Mouse (Mus musculus) forebrain, embryonic 15.5 days (tissue): ENCODE measurements around the gene Mesd. TPM values are rescaled to one million over a fixed set of nuclear protein-coding genes. Genes with fewer than 3 reads are reported as not detected.
A peak's percentile ranks its signal among the peaks of the same experiment; 100 is the strongest.

Experiments
- ATAC-seq: fragments of 200-750 bp; cut with Nextera tagmentation; replicated peaks from 2 replicates; pipeline ENCODE4 v1.8.0; 2017; ENCODE audit warnings: mild to moderate bottlenecking, moderate TSS enrichment, moderate library complexity
- H3K27ac ChIP-seq: fragments of 300-500 bp; sonication (generic); replicated peaks from 2 replicates; pipeline ENCODE4 v1.5.1; 2015; ENCODE audit warnings: mild to moderate bottlenecking, inconsistent platforms
- H3K27me3 ChIP-seq: fragments of 300-500 bp; sonication (generic); 2 replicates; pipeline ENCODE4 v1.6.1; 2015; ENCODE audit warnings: inconsistent platforms
- H3K36me3 ChIP-seq: fragments of 300-500 bp; sonication (generic); 2 replicates; pipeline ENCODE4 v1.6.1; 2015; ENCODE audit warnings: mild to moderate bottlenecking, inconsistent platforms
- H3K4me1 ChIP-seq: fragments of 300-500 bp; sonication (generic); 2 replicates; pipeline ENCODE4 v1.6.1; 2015; ENCODE audit warnings: inconsistent platforms
- H3K4me2 ChIP-seq: fragments of 300-500 bp; sonication (generic); replicated peaks from 2 replicates; pipeline ENCODE4 v1.6.1; 2015; ENCODE audit warnings: mild to moderate bottlenecking, inconsistent platforms
- H3K4me3 ChIP-seq: fragments of 300-500 bp; sonication (generic); 2 replicates; pipeline ENCODE4 v1.5.1; 2015; ENCODE audit warnings: mild to moderate bottlenecking, inconsistent platforms
- H3K9ac ChIP-seq: fragments of 300-500 bp; sonication (generic); replicated peaks from 2 replicates; pipeline ENCODE4 v1.6.1; 2015; ENCODE audit warnings: mild to moderate bottlenecking, inconsistent platforms
- H3K9me3 ChIP-seq: fragments of 300-500 bp; sonication (generic); 2 replicates; pipeline ENCODE4 v1.6.1; 2016; ENCODE audit warnings: inconsistent platforms
- WGBS: fragments of 180-500 bp; shearing (Covaris S2); methylation state at CpG from one replicate; pipeline ENCODE4 v1.1.7; 2015; ENCODE audit warnings: mixed read lengths; 5-methylcytosine and 5-hydroxymethylcytosine counted together
- polyA plus RNA-seq: library from polyadenylated mRNA; unstranded; fragments of >200 nt; fragmentation: Nextera tagmentation; extraction: Ambion mirVana; gene quantifications from 2 replicates; pipeline ENCODE4 v1.2.1, GENCODE M21; 2015

Gene Mesd
- polyA plus RNA-seq, 1 experiment from 2014 or later: 73.2 TPM

GRCm38 (mm10) chr7:83856353-83857207 lies 27.7 kb upstream of the Mesd start:
- ATAC-seq: no peak
- Histone ChIP-seq H3K4me3 (no peak overlapping the region), H3K36me3 (no peaks in the 10 kb centered on the region), H3K27me3 (no peaks in the 10 kb centered on the region), H3K4me2 (no peak overlapping the region), H3K9ac (no peak overlapping the region), H3K4me1 (no peaks in the 10 kb centered on the region), H3K27ac (no peak overlapping the region), H3K9me3 (no peaks in the 10 kb centered on the region)
- 86% methylated on average over 9 of the region's 9 CpGs for WGBS

GRCm38 (mm10) chr7:83857208-83857488 lies 27.1 kb upstream of the Mesd start:
- 95% methylated on average over 2 of the region's 2 CpGs for WGBS
- no peaks in the 10 kb centered on the region for H3K9me3 ChIP-seq
- no peak for ATAC-seq

DNA sequence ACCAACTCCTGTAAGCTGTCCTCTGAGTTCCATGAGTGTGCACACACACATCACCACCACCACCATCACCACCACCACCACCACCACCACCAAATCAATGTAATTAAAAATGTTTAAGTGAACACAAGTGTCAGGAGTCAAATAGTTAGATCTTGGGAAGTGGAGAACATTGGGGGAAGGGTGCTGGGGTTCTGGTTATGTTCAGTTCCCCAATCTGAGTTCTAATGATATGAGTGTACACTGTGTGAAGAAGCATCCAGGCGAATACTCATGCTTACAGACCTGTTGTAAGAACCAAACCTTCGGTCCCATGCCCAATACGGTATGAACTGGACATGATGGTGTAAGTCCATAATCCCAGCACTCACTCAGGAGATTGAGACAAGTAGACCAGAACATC lies 26.3 kb upstream of the Mesd start:
- 89% methylated on average over 3 of the region's 3 CpGs for WGBS

More at GRCm38 (mm10) chr7:83857208-83857488, 27.1 kb upstream of the Mesd start:
- H3K9ac ChIP-seq: no peak overlapping the region
- H3K4me3 ChIP-seq: no peak overlapping the region
- H3K4me1 ChIP-seq: no peaks in the 10 kb centered on the region
- H3K4me2 ChIP-seq: no peak overlapping the region
- H3K27me3 ChIP-seq: no peaks in the 10 kb centered on the region
- H3K27ac ChIP-seq: no peak overlapping the region
- no peaks in the 10 kb centered on the region for H3K36me3 ChIP-seq

DNA sequence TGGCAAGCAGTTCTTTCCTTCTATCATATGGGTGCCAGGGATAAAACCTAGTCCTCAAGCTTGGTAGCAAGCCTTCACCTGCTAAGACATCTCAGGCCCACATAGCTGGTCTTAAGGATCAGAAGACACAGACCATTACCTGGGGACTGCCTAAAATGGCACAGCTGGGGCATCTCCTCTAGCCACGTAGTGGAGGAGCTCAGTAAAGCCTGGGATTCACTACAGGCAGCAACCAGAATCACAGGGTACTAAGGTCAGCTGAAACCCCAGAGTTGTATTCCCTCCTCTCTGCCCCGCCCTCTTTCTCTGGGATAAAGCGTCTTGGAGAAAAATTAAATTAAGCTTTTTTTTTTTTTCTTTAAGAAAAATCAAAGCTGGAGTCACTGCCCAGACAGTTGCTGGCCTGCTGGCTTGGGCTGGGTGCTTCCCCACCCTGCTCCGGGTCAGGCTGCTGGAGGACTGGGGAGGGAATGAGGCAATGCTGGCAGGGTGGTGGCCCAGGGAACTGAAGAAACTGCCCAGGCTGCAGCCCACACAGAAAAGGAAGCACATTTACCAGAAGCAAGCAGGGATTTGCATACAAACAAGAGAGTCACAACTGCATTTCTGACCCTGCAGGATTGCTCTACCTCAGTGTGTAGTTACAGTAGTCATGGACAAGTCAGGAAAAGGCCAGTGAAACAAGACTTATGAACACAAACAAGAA lies 24.7 kb upstream of the Mesd start:
- Histone ChIP-seq H3K27ac (no peak overlapping the region), H3K4me1 (no peaks in the 10 kb centered on the region), H3K9ac (no peak overlapping the region), H3K36me3 (no peaks in the 10 kb centered on the region), H3K4me3 (no peak overlapping the region), H3K9me3 (no peaks in the 10 kb centered on the region), H3K27me3 (no peaks in the 10 kb centered on the region), H3K4me2 (no peak overlapping the region)
- no peak for ATAC-seq
- WGBS: 59% methylated on average over 4 of the region's 4 CpGs

More for the DNA sequence above, 26.3 kb upstream of the Mesd start:
- Histone ChIP-seq H3K27ac (no peak overlapping the region), H3K36me3 (no peaks in the 10 kb centered on the region), H3K9me3 (no peaks in the 10 kb centered on the region), H3K9ac (no peak overlapping the region), H3K4me3 (no peak overlapping the region), H3K4me1 (no peaks in the 10 kb centered on the region), H3K27me3 (no peaks in the 10 kb centered on the region), H3K4me2 (no peak overlapping the region)
- no peak for ATAC-seq

DNA sequence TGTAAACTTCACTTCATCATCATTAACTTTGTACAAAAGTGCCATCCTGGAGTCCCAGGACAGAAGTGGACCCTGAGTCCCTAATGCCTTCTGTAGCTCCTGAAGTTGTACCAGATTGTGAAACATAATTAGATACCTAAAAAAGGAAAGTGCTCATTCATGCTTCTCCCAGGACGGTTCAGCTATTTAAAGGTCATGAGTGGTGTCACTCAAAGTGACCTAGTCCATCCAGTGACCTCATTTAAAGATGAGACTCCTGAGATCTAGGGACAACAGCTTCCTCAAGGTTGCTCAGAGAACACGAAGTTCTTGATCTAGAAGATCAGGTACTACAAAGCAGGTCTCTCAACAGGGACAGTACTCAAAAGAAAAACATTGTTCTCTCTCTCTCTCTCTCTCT lies 20.7 kb upstream of the Mesd start:
- Histone ChIP-seq H3K27ac (no peak overlapping the region), H3K9me3 (no peaks in the 10 kb centered on the region), H3K4me2 (no peak overlapping the region), H3K4me3 (no peak overlapping the region), H3K9ac (no peak overlapping the region), H3K36me3 (no peaks in the 10 kb centered on the region), H3K4me1 (no peaks in the 10 kb centered on the region), H3K27me3 (no peaks in the 10 kb centered on the region)
- ATAC-seq: no peak
- 67% methylated on average over 2 of the region's 2 CpGs for WGBS

DNA sequence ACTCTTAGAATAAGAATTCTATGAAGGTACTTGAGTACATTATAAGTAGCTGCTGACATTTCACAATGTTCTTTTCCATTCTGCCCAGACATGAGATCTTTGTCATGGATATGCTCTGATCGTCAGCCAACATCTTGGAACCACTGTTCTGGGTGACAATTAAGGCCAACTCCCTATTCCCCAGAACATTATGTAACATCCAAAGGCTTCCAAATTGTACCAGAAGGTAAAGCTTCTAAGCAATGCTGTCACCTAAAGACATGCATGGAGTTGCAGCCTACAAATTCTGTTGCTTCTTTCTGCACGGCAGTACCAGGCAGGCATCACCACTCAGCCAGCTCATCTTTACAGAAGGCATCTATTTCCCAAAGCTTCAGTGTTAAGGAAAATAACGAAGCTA lies 16.1 kb upstream of the Mesd start:
- Histone ChIP-seq H3K36me3 (no peaks in the 10 kb centered on the region), H3K9me3 (no peaks in the 10 kb centered on the region), H3K4me3 (no peak overlapping the region), H3K27me3 (no peaks in the 10 kb centered on the region), H3K4me1 (no peaks in the 10 kb centered on the region), H3K27ac (no peak overlapping the region), H3K4me2 (no peak overlapping the region), H3K9ac (no peak overlapping the region)
- no peak for ATAC-seq
- WGBS: 65% methylated on average over 3 of the region's 3 CpGs

GRCm38 (mm10) chr7:83869839-83870543 lies 14.3 kb upstream of the Mesd start:
- ATAC-seq: no peak
- no peaks in the 10 kb centered on the region for H3K9me3 ChIP-seq
- no peaks in the 10 kb centered on the region for H3K4me1 ChIP-seq
- no peaks in the 10 kb centered on the region for H3K27me3 ChIP-seq
- no peak overlapping the region for H3K4me3 ChIP-seq
- no peak overlapping the region for H3K27ac ChIP-seq
- H3K4me2 ChIP-seq: no peak overlapping the region
- H3K36me3 ChIP-seq: no peaks in the 10 kb centered on the region
- no peak overlapping the region for H3K9ac ChIP-seq
- WGBS: 33% methylated on average over 5 of the region's 5 CpGs

- 0 out of 2 replicates have a peak, but pooled peaks cover 8% of the 10 kb centered on the region for H3K36me3 ChIP-seq
- no peak overlapping the region for H3K4me3 ChIP-seq
- no peak overlapping the region for H3K27ac ChIP-seq
- no peaks in the 10 kb centered on the region for H3K9me3 ChIP-seq
- ATAC-seq: no peak
- no peaks in the 10 kb centered on the region for H3K27me3 ChIP-seq
- H3K4me1 ChIP-seq: peaks cover 43% of the 10 kb centered on the region
- no peak overlapping the region for H3K9ac ChIP-seq
- H3K4me2 ChIP-seq: no peak overlapping the region
- whole genome bisulfite sequencing: 83% methylated on average over 3 of the region's 3 CpGs
These were observed 7.2 kb upstream of the Mesd start for GRCm38 (mm10) chr7:83877088-83877487.

DNA sequence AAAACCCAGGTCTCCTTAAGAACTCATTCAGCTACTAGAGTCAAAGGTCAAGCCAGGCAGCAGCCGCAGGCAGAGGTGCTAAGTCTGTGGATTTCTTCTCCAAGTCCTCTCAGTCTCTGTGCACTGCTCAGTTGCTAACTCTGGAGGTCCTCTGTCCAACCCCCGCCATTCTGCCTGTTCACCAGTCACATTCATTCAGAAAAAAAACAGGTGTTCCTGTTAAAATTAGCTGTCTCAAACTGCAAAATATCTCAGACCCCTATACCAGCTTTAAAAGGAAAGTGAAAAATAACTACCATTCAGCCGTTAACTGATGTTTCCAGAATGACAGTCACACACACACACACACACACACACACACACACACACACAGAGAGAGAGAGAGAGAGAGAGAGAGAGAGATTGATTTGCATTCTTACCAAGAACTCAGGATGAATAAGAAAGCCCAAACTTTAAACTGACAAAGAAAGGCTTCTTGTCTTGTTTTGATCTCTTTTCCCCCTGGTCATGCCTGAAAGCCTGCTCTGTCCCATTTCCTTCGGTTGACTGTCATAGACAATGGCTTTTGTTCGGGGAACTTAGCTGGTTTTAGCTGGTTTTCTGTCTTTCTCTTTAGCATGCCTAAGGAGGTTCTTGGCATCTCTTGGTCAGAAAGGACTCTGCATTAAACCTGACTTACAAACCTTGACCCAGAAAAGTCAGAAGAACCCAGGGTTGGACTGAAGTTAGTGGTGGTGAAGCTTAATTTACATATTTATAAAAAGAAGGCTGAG lies 5.4 kb upstream of the Mesd start:
- Histone ChIP-seq H3K27me3 (no peaks in the 10 kb centered on the region), H3K27ac (no peak overlapping the region), H3K9me3 (no peaks in the 10 kb centered on the region), H3K4me2 (0 out of 2 replicates have a peak overlapping the region, but pooled peaks have one; percentile 5), H3K4me3 (no peak overlapping the region), H3K9ac (no peak overlapping the region), H3K4me1 (peaks cover 53% of the 10 kb centered on the region), H3K36me3 (0 out of 2 replicates have a peak, but pooled peaks cover 8% of the 10 kb centered on the region)
- ATAC-seq: no peak
- under 1% methylated on average over 5 of the region's 5 CpGs for WGBS

DNA sequence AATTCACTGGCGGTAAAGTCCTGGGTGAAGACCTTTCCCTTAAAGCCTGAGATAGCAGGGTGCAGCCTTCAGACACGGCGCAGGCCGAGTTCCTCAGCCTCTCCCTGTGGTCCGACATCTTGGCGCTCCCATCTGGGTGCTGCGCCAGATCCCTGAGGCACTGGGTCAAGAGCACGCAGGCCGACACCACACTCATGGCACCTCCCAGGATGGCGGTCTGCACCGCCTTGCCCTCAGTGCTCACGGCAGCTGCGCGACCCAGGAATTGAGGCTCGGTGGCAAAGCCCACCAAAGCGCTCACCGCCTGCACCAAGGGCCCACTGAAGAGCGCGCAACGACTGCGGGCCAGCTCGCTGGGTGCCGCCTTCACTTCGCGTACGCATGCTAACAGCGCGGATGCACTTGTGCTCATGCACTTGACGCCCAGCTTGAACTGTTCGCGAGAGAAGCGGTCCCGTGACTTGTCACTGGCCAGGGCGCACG lies 2.1 kb upstream of the Mesd start:
- no peak overlapping the region for H3K9ac ChIP-seq
- WGBS: 94% methylated on average over 35 of the region's 35 CpGs
- peaks cover 60% of the 10 kb centered on the region for H3K4me1 ChIP-seq

DNA sequence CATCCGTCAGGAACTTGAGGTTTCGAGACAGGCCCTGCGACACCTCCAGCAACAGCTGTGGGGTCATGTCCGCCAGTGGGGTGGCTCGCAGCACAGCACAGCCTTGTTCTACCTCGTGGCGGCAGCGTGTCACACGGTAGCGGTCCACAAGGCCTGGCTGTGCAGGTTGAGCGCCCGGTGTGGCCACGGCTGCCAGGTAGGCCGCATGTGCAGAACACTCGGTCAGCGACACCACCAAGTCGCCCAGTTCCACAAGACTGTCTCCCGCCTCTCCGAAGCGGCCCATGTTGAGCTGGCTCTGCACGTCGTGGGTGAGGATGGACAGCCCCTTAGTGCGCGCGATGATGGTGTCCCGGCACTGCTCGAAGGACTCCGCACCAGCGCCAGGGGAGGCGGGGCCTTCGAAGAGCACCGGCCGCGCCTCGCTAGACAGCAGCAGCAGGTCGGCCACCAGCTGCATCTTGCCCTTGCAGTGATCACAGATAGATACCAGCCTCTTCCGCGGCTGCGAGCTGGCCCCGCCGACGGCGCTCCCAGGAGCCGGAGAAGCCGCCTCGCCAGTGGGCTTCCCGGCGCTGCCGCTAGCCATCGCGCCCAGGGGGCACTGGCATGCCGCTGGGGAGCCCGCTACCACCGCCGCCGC lies 1.5 kb upstream of the Mesd start:
- H3K27me3 ChIP-seq: no peaks in the 10 kb centered on the region
- H3K9ac ChIP-seq: peak overlapping the region; percentile 73
- peak overlapping the region; percentile 76 for H3K4me2 ChIP-seq
- 23% methylated on average over 56 of the region's 56 CpGs for WGBS
- peaks cover 58% of the 10 kb centered on the region for H3K4me1 ChIP-seq
- peak overlapping the region; percentile 88 for H3K27ac ChIP-seq
- no peaks in the 10 kb centered on the region for H3K9me3 ChIP-seq
- ATAC-seq: peak; percentile 15
- no peaks in the 10 kb centered on the region for H3K36me3 ChIP-seq
- H3K4me3 ChIP-seq: peak overlapping the region; percentile 66

More for the DNA sequence above, 2.1 kb upstream of the Mesd start:
- no peak overlapping the region for H3K27ac ChIP-seq
- no peak for ATAC-seq
- peak overlapping the region; percentile 66 for H3K4me3 ChIP-seq
- H3K9me3 ChIP-seq: no peaks in the 10 kb centered on the region
- H3K36me3 ChIP-seq: no peaks in the 10 kb centered on the region
- no peaks in the 10 kb centered on the region for H3K27me3 ChIP-seq
- peak overlapping the region; percentile 76 for H3K4me2 ChIP-seq
